Mouse (Mus musculus) left cerebral cortex, adult 2 months (tissue): ENCODE results near the gene Cntnap1. TPM values are rescaled to one million over a fixed set of nuclear protein-coding genes. Genes with fewer than 3 reads are reported as not detected.
A peak's percentile ranks its signal among the peaks of the same experiment; 100 is the strongest.

Source experiments
- DNase-seq, 2 experiments: peaks; one replicate each; pipeline ENCODE4 v3.0.0; 2021 to 2022; ENCODE audit warnings: low spot score in 2 of 2, mixed read lengths in 1 of 2; ENCODE audit errors: extremely low spot score in 1 of 2
- H3K27ac ChIP-seq: fragments of 200-600 bp; 2 replicates; pipeline ENCODE4 v1.8.1; 2022
- H3K4me3 ChIP-seq: fragments of 200-600 bp; 2 replicates; pipeline ENCODE4 v1.8.1; 2022
- CTCF ChIP-seq: fragments of 200-600 bp; IDR thresholded peaks from 2 replicates; pipeline ENCODE4 v1.8.1; 2022; ENCODE audit warnings: antibody characterized with exemption, mild to moderate bottlenecking, moderate library complexity
- intact Hi-C: fragments of 180-260 bp; cut with DNase I; formaldehyde crosslinking; loops from one replicate; pipeline ENCODE4 v1.15.1; 2025
- total RNA-seq, 2 experiments: library from RNA; stranded (reverse); gene quantifications; 2 replicates each; pipeline ENCODE4 v1.2.3; 2021

Cntnap1 gene
- total RNA-seq, 2 experiments from 2014 or later = 171 to 182 TPM

- Histone ChIP-seq H3K27ac (no peak overlapping the region), H3K4me3 (no peak overlapping the region)
- no peak for DNase-seq
- no peak for TF ChIP-seq CTCF
- intact Hi-C loops = no loop called here
Measured at GRCm38 (mm10) chr11:101137000-101137399, 33.3 kb upstream of the Cntnap1 start.

GRCm38 (mm10) chr11:101138536-101139181 is 31.7 kb upstream of the Cntnap1 start:
- no peak for DNase-seq
- no peak overlapping the region for H3K4me3 ChIP-seq
- no peak overlapping the region for H3K27ac ChIP-seq
- intact Hi-C loops = no loop called here
- no peak for TF ChIP-seq CTCF

DNA sequence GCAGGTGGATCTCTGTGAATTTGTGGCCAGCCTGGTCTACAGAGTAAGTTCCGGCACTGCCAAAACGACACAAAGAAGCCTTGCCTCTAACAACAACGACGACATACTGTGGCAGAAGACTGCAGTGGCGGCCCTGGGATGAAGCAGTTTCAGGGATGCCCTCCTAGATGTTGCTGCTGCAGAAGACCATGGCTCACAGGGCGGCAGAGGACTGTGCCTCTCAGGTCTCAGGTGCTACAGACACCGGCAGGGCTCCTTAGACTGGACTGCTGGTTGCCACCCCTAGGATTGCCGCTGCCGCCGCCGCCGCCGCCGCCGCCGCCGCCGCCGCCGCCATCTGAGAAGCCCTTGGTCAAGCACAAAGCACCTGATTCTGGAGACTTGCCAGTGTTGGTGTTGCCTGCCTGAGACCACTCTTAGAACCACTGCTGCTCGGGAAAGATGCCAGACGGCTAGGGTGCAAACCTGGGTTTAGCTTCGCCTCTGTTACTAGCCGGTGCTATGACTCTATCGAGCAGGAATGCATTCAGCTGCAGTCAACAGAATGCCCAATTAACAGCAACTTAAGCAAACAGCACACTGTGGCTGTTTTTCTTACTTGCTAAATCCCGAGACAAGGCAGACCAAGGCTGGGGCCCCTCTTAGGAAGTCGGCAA is 30.0 kb upstream of the Cntnap1 start:
- no peak for TF ChIP-seq CTCF
- Histone ChIP-seq H3K4me3 (peak overlapping the region; percentile 40), H3K27ac (no peak overlapping the region; the same call in 1 of the 2 replicates)
- no peak for DNase-seq
- intact Hi-C loops = no loop called here

GRCm38 (mm10) chr11:101141088-101141487 is 29.2 kb upstream of the Cntnap1 start:
- DNase-seq = no peak
- no peak for TF ChIP-seq CTCF
- intact Hi-C loops = no loop called here
- Histone ChIP-seq H3K27ac (no peak overlapping the region), H3K4me3 (no peak overlapping the region)

DNA sequence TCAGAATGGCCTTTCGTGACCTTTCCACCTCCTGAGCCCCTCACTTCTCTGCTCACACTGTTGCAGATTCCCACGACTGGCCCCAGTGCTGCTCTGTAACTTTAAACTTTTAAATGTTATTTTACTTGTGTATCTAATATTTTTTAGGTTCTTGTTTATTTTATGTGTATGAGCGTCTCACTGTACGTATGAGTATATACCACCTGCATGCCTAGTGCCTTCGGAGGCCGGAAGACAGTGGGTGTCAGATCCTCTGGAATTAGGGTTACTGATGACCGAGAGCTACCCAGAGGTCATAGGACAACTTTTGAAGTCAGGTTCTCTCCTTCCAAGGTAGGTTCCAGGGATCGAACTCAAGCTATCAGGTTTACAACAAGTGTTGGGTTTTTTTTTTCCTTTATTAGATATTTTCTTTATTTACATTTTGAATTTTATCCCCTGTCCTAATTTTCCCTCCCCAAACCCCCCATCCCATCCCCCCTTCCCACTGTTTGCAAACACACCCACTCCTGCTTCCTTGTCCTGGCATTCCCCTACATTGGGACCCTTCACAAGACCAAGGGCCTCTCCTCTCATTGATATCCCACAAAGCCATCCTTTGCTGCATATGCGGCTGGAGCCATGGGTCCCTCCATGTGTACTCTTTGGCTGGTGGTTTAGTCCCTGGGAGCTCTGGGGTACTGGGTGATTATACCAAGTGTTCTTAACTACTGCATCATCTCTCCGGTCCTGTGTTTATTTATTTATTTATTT is 27.9 kb upstream of the Cntnap1 start:
- no peak overlapping the region for H3K4me3 ChIP-seq
- DNase-seq = no peak
- H3K27ac ChIP-seq = no peak overlapping the region
- TF ChIP-seq CTCF = no peak
- intact Hi-C loops = no loop called here

- H3K27ac ChIP-seq = peak overlapping the region; percentile 40
- intact Hi-C loops = no loop called here
- peak in 1 of 2 experiments; percentile 40 for DNase-seq
- peak overlapping the region; percentile 39 for H3K4me3 ChIP-seq
- no peak for TF ChIP-seq CTCF
Measured at GRCm38 (mm10) chr11:101143338-101144225, 26.7 kb upstream of the Cntnap1 start.

GRCm38 (mm10) chr11:101146377-101146776 is 23.9 kb upstream of the Cntnap1 start:
- peak in 1 of 2 experiments; percentile 57 for DNase-seq
- intact Hi-C loops = no loop called here
- no peak overlapping the region for H3K27ac ChIP-seq

GRCm38 (mm10) chr11:101148751-101149150 is 21.6 kb upstream of the Cntnap1 start:
- intact Hi-C loops = no loop called here
- no peak overlapping the region; the same call in 1 of the 2 replicates for H3K27ac ChIP-seq

More at GRCm38 (mm10) chr11:101146377-101146776, 23.9 kb upstream of the Cntnap1 start:
- no peak for TF ChIP-seq CTCF
- H3K4me3 ChIP-seq = no peak overlapping the region

GRCm38 (mm10) chr11:101149178-101150105 is 20.9 kb upstream of the Cntnap1 start:
- no peak for TF ChIP-seq CTCF
- intact Hi-C loops = no loop called here
- no peak for DNase-seq
- H3K27ac ChIP-seq = peak overlapping the region; percentile 28; the same call in 1 of the 2 replicates
- no peak overlapping the region for H3K4me3 ChIP-seq

More at GRCm38 (mm10) chr11:101148751-101149150, 21.6 kb upstream of the Cntnap1 start:
- no peak overlapping the region for H3K4me3 ChIP-seq
- TF ChIP-seq CTCF = no peak
- no peak for DNase-seq

DNA sequence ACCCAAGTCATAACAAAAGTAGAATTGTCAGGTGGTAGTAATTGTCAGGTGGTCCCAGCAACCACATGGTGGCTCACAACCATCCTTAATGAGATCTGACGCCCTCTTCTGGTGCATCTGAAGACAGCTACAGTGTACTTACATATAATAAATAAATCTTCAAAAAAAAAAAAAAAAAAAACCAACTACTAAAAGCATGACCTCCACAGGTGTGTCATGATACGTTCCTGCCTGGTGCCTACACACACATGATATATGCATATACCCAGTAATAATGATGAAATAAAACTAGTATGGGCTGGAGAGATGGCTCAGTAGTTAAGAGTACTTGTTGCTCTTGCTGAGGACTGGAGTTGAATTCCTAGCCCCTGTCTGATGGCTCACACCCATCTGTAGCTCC is 19.3 kb upstream of the Cntnap1 start:
- DNase-seq = no peak
- intact Hi-C loops = no loop called here
- TF ChIP-seq CTCF = no peak; the same call in 1 of the 2 replicates
- no peak overlapping the region for H3K27ac ChIP-seq
- no peak overlapping the region for H3K4me3 ChIP-seq
